Mouse (Mus musculus) liver, postnatal 0 days (tissue): Measurements from ENCODE around the gene C1qc. TPM values are rescaled to one million over a fixed set of nuclear protein-coding genes. Genes with fewer than 3 reads are reported as not detected.

Experiments used
- ATAC-seq: fragments of 200-750 bp; cut with Nextera tagmentation; 2 replicates; pipeline ENCODE4 v1.8.0; 2017; ENCODE audit warnings: mild to moderate bottlenecking, moderate library complexity
- DNase-seq: peaks from one replicate; pipeline ENCODE4 v3.0.0-alpha.2; 2016
- H3K27ac ChIP-seq: fragments of 300-500 bp; sonication (generic); 2 replicates; pipeline ENCODE4 v1.5.1; 2014; ENCODE audit warnings: antibody characterized with exemption, moderate library complexity, mild to moderate bottlenecking, low read depth
- H3K27me3 ChIP-seq: fragments of 300-500 bp; sonication (generic); 2 replicates; pipeline ENCODE4 v1.6.1; 2014; ENCODE audit warnings: low read length, control low read depth, mixed read lengths; ENCODE audit not compliant: insufficient read depth
- H3K36me3 ChIP-seq: fragments of 300-500 bp; sonication (generic); replicated peaks from 2 replicates; pipeline ENCODE4 v1.6.1; 2014; ENCODE audit warnings: mild to moderate bottlenecking, control low read depth, low read length, moderate library complexity, mixed read lengths; ENCODE audit not compliant: insufficient read depth
- H3K4me1 ChIP-seq: fragments of 300-500 bp; sonication (generic); 2 replicates; pipeline ENCODE4 v1.6.1; 2014; ENCODE audit warnings: antibody characterized with exemption, mild to moderate bottlenecking, control low read depth; ENCODE audit not compliant: insufficient read depth
- H3K4me2 ChIP-seq: fragments of 300-500 bp; sonication (generic); 2 replicates; pipeline ENCODE4 v1.6.1; 2014; ENCODE audit warnings: low read depth, mild to moderate bottlenecking, low read length, moderate library complexity, mixed read lengths
- H3K4me3 ChIP-seq: fragments of 300-500 bp; sonication (generic); 2 replicates; pipeline ENCODE4 v1.5.1; 2014; ENCODE audit warnings: low read depth, low read length
- H3K9ac ChIP-seq: fragments of 300-500 bp; sonication (generic); replicated peaks from 2 replicates; pipeline ENCODE4 v1.6.1; 2014; ENCODE audit warnings: mild to moderate bottlenecking, moderate library complexity
- H3K9me3 ChIP-seq: fragments of 300-500 bp; sonication (generic); 2 replicates; pipeline ENCODE4 v1.6.1; 2016; ENCODE audit warnings: mild to moderate bottlenecking, control low read depth, low read length, mixed read lengths
- CTCF ChIP-seq: sonication (generic); IDR thresholded peaks from 2 replicates; pipeline ENCODE4 v1.5.1; 2016; ENCODE audit warnings: antibody characterized with exemption, low read depth
- EP300 ChIP-seq: IDR thresholded peaks from 2 replicates; pipeline ENCODE4 v1.6.1; 2016; ENCODE audit warnings: antibody characterized with exemption, low read depth, mild to moderate bottlenecking
- WGBS: fragments of 180-500 bp; shearing (Covaris S2); extraction: QIAGEN DNeasy Blood & Tissue Kit; methylation state at CpG from one replicate; pipeline ENCODE4 v1.1.7; 2014; ENCODE audit not compliant: insufficient replicate concordance; 5-methylcytosine and 5-hydroxymethylcytosine counted together
- polyA plus RNA-seq: library from polyadenylated mRNA; unstranded; fragments of >200 nt; fragmentation: Nextera tagmentation; extraction: Ambion mirVana; gene quantifications from 2 replicates; pipeline ENCODE4 v1.2.1, GENCODE M21; 2015

Gene C1qc
- polyA plus RNA-seq, 1 experiment from 2014 or later = 122 TPM

DNA sequence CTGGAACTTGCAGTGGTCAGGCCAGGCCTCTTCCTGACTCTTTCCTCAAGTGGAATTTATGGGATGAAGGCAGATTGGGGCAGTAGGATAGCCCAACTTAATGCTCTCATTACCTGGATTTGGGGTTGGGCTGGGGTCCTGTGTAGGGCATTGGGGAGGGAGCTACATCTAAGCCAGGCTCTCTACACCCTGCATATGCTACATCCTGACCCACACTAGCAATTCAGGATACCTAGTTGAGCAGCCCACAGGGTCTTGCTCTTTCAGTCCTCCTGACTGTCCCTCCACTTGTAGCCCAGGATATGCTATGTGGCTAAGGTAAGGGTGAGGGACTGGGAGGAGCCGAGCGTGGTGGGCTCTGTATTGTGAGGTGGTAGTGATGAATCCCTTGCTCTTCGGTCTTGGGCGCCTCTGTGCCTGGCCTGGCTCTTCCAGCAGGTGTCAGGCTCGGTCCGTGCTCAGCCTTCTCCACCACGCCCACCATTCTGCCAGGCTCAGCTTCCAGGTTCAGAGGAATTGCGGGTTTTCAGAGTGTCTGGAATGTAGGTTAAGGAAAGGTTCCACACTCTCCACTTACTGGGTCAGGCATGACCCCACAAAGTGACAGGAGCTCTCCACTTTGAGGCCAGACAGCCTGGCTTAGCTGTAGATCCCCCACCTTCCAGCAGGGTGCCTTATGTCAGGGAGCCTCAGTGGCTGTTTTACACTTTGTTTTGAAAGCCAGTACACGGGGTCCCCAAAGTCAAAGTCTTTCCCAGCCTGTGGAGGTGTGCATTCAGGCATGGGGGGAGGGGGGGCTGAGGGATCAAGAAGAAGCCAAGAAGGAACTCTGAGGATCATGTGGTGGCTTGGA lies 1.1 kb upstream of the C1qc start:
- H3K4me2 ChIP-seq = no peak overlapping the region
- peak; percentile 48 for DNase-seq
- TF ChIP-seq CTCF = peak; percentile 71
- TF ChIP-seq EP300 = no peak
- H3K4me3 ChIP-seq = no peak overlapping the region
- no peak for ATAC-seq
- H3K27me3 ChIP-seq = peaks cover 6% of the 10 kb centered on the region; the same call in 1 of the 2 replicates
- no peak overlapping the region for H3K27ac ChIP-seq
- 9% methylated on average over 9 of the region's 9 CpGs for WGBS
- H3K9ac ChIP-seq = no peak overlapping the region
- no peaks in the 10 kb centered on the region for H3K4me1 ChIP-seq
- no peaks in the 10 kb centered on the region for H3K9me3 ChIP-seq
- no peaks in the 10 kb centered on the region for H3K36me3 ChIP-seq

GRCm38 (mm10) chr4:136892371-136892770 lies 494 bp downstream of the C1qc start:
- Histone ChIP-seq H3K4me1 (no peaks in the 10 kb centered on the region), H3K9ac (no peak overlapping the region), H3K27me3 (peaks cover 6% of the 10 kb centered on the region; the same call in 1 of the 2 replicates), H3K9me3 (no peaks in the 10 kb centered on the region), H3K36me3 (no peaks in the 10 kb centered on the region), H3K4me3 (peak overlapping the region; percentile 2; the same call in 1 of the 2 replicates), H3K4me2 (no peak overlapping the region), H3K27ac (peak overlapping the region; percentile 3; the same call in 1 of the 2 replicates)
- no peak for ATAC-seq
- 53% methylated on average over 7 of the region's 7 CpGs for WGBS
- no peak for TF ChIP-seq CTCF
- no peak for TF ChIP-seq EP300
- DNase-seq = no peak

DNA sequence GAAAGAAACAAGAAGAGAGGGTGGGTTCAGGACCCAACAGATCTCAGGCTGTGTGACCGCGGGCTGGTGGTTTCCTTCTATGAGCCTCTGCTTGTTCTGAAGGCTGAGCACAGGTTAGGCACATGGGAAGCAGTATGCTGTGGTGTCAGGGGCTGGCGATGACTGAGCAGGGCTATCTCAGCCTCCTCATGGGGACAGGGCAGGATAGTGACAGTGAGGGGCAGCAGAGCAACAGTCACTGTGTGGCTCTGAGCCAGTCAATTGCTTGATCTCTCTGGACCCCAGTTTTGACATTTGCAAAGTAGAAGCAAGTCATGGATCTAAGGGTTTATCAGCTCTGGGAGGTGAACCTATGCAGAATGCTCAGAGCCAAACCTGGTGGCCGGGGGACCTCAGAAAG lies 1.8 kb downstream of the C1qc start:
- Histone ChIP-seq H3K9me3 (no peaks in the 10 kb centered on the region), H3K9ac (no peak overlapping the region), H3K27me3 (peaks cover 4% of the 10 kb centered on the region; the same call in 1 of the 2 replicates), H3K27ac (peak overlapping the region; percentile 18; the same call in 1 of the 2 replicates), H3K36me3 (no peaks in the 10 kb centered on the region), H3K4me3 (peak overlapping the region; percentile 1; the same call in 1 of the 2 replicates), H3K4me1 (no peaks in the 10 kb centered on the region), H3K4me2 (no peak overlapping the region)
- no peak for DNase-seq
- no peak for TF ChIP-seq CTCF
- TF ChIP-seq EP300 = no peak
- WGBS = 73% methylated on average over 4 of the region's 4 CpGs
- ATAC-seq = no peak

- ATAC-seq (no peak), DNase-seq (no peak)
- H3K27ac ChIP-seq = no peak overlapping the region
- H3K4me2 ChIP-seq = no peak overlapping the region
- WGBS = 77% methylated on average over 15 of the region's 15 CpGs
- H3K27me3 ChIP-seq = no peaks in the 10 kb centered on the region
- H3K9me3 ChIP-seq = no peaks in the 10 kb centered on the region
- no peak overlapping the region for H3K4me3 ChIP-seq
- no peak overlapping the region for H3K9ac ChIP-seq
- H3K36me3 ChIP-seq = no peaks in the 10 kb centered on the region
- TF ChIP-seq EP300 = no peak
- H3K4me1 ChIP-seq = no peaks in the 10 kb centered on the region
Measured at GRCm38 (mm10) chr4:136889981-136890380, 2.9 kb downstream of the C1qc start.

DNA sequence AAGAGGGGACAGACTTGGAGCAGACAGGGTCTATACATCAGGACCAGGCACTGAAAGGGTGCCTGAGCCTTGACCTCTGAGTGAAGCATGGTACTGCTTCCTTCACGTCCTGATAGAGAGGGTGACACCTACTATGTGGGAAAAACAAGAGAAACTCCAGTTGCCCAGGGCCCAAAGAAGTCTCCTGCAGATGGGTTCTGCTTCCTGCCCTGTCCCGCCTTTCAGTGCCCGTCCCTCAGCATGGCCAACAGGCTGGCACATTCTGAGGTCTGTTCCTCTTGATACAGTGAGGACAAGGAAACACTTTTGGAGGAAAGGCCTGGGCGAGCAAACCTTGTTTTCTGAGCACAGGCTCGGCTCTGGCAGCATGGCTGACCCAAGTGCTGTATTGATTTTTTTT lies 5.2 kb downstream of the C1qc start:
- H3K36me3 ChIP-seq = no peaks in the 10 kb centered on the region
- no peak for TF ChIP-seq EP300
- no peak for TF ChIP-seq CTCF
- no peaks in the 10 kb centered on the region for H3K9me3 ChIP-seq
- no peak overlapping the region for H3K4me3 ChIP-seq
- H3K27ac ChIP-seq = no peak overlapping the region
- H3K9ac ChIP-seq = no peak overlapping the region
- DNase-seq = no peak
- H3K27me3 ChIP-seq = no peaks in the 10 kb centered on the region
- WGBS = 49% methylated on average over 5 of the region's 5 CpGs
- no peak for ATAC-seq
- no peak overlapping the region for H3K4me2 ChIP-seq
- H3K4me1 ChIP-seq = no peaks in the 10 kb centered on the region

DNA sequence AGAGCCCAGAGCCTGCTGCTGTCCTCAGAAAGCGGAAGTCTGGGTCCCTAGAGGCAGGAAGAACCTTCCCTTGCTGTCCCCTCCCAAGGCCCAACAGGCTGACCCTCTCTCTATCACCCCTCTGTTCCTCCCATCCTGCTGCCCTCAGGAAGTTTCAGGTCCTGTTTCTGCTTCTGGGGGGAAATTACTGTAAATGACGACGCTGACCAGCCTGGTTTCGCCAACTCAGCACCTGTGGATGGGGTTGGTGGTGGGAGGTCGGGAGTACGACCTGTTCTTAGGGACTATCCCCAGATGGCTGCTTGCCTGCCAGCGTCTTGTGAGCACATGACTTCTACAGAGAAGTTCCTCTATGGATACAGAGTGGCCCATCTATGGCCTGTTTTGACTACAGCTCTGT lies 6.8 kb downstream of the C1qc start, which contains the start of gene C1qb:
C1qb (minus strand) TSS at position 87 of the 400 bp plus-strand sequence.
- H3K4me1 ChIP-seq = no peaks in the 10 kb centered on the region
- no peak within 1 kb of the TSS for H3K4me3 ChIP-seq
- peak within 1 kb of the TSS; percentile 39 for H3K27ac ChIP-seq
- WGBS = 39% methylated on average over 7 of the region's 7 CpGs
- no peak for TF ChIP-seq CTCF
- TF ChIP-seq EP300 = no peak
- 0 out of 2 replicates have a peak within 1 kb of the TSS, but pooled peaks have one; percentile 13 for H3K4me2 ChIP-seq
- DNase-seq (no peak), ATAC-seq (peak; percentile 76)
- no peaks in the 10 kb centered on the region for H3K36me3 ChIP-seq
- peak within 1 kb of the TSS; percentile 34; the same call in 1 of the 2 replicates for H3K9ac ChIP-seq
- H3K27me3 ChIP-seq = no peaks in the 10 kb centered on the region
- H3K9me3 ChIP-seq = no peaks in the 10 kb centered on the region
